Mouse (Mus musculus) layer of hippocampus, adult 8-10 months (tissue): ENCODE data around the gene Ifna7. TPM values are rescaled to one million over a fixed set of nuclear protein-coding genes. Genes with fewer than 3 reads are reported as not detected.

Source experiments
- DNase-seq, 2 experiments: peaks; one replicate each; pipeline ENCODE4 v3.0.0; 2022; ENCODE audit warnings: low spot score in 2 of 2
- total RNA-seq, 4 experiments: library from RNA; stranded (reverse); gene quantifications; 2 replicates each; pipeline ENCODE4 v1.2.4; 2022

Ifna7 gene
- total RNA-seq, 4 experiments from 2014 or later: not detected

GRCm38 (mm10) chr4:88840058-88840457 lies 24.0 kb downstream of the Ifna7 start:
- DNase-seq: no peak

- DNase-seq: no peak
Observed at GRCm38 (mm10) chr4:88841438-88841911, 25.4 kb downstream of the Ifna7 start, which contains the start of gene Ifna4. Ifna4 (plus strand) TSS chr4:88841861.

- DNase-seq: no peak
Observed at GRCm38 (mm10) chr4:88845334-88845733, 29.3 kb downstream of the Ifna7 start.

- no peak for DNase-seq
Observed at GRCm38 (mm10) chr4:88849698-88850097, 33.7 kb downstream of the Ifna7 start, which contains the start of gene Ifna1. Ifna1 (plus strand) TSS chr4:88850087.

GRCm38 (mm10) chr4:88851026-88851763 lies 35.2 kb downstream of the Ifna7 start:
- DNase-seq: no peak

- DNase-seq: no peak
Observed at GRCm38 (mm10) chr4:88859214-88859613, 43.2 kb downstream of the Ifna7 start.

- DNase-seq: no peak
Observed at GRCm38 (mm10) chr4:88863309-88863708, 47.3 kb downstream of the Ifna7 start.

GRCm38 (mm10) chr4:88864599-88864998 lies 48.6 kb downstream of the Ifna7 start:
- no peak for DNase-seq

GRCm38 (mm10) chr4:88865011-88865569 lies 49.1 kb downstream of the Ifna7 start:
- no peak for DNase-seq

Other genes with a start within 250 kb of the Ifna7 start
- gene Ifna14, start 244.4 kb upstream of the Ifna7 start, total RNA-seq: not detected
- not detected for gene Ifna9, start 223.8 kb upstream of the Ifna7 start, total RNA-seq
- not detected for gene Ifna12, start 212.9 kb upstream of the Ifna7 start, total RNA-seq
- not detected for gene C87499, start 181.8 kb upstream of the Ifna7 start, total RNA-seq
- gene Ifna13, start 171.8 kb upstream of the Ifna7 start, total RNA-seq: not detected
- not detected for gene Ifna16, start 139.3 kb upstream of the Ifna7 start, total RNA-seq
- gene Ifna2, start 132.3 kb upstream of the Ifna7 start, total RNA-seq: not detected
- gene Ifnab, start 124.9 kb upstream of the Ifna7 start, total RNA-seq: not detected
- gene Gm26566, start 94.4 kb upstream of the Ifna7 start, total RNA-seq: 1 to 10 TPM in 1 of 4 experiments, under 1 TPM in 3; 0.72 to 1.7 (median 0.82) TPM
- 100 to 1,000 TPM in 3 of 4 experiments, 10 to 100 TPM in 1; 96.8 to 117 (median 107) TPM for gene Klhl9, start 93.8 kb upstream of the Ifna7 start, total RNA-seq
- gene Gm13271, start 61.4 kb upstream of the Ifna7 start, total RNA-seq: not detected
- gene Gm13283, start 56.1 kb upstream of the Ifna7 start, total RNA-seq: not detected
- gene Gm13290, start 42.4 kb upstream of the Ifna7 start, total RNA-seq: not detected
- gene Gm13289, start 39.3 kb upstream of the Ifna7 start, total RNA-seq: not detected
- not detected for gene Gm13272, start 36.4 kb upstream of the Ifna7 start, total RNA-seq
- gene Ifnz, start 34.1 kb upstream of the Ifna7 start, total RNA-seq: not detected
- gene Gm13276, start 30.5 kb upstream of the Ifna7 start, total RNA-seq: not detected
- not detected for gene Gm13277, start 27.6 kb upstream of the Ifna7 start, total RNA-seq
- gene Gm13278, start 24.7 kb upstream of the Ifna7 start, total RNA-seq: not detected
- gene Gm13275, start 21.7 kb upstream of the Ifna7 start, total RNA-seq: not detected
- gene Gm13279, start 18.8 kb upstream of the Ifna7 start, total RNA-seq: not detected
- not detected for gene Gm13285, start 16.6 kb upstream of the Ifna7 start, total RNA-seq
- gene Gm13287, start 13.0 kb upstream of the Ifna7 start, total RNA-seq: not detected
- not detected for gene Gm13288, start 10.7 kb upstream of the Ifna7 start, total RNA-seq
- gene Ifna11, start 3.7 kb downstream of the Ifna7 start, total RNA-seq: not detected
- not detected for gene Ifna6, start 11.2 kb downstream of the Ifna7 start, total RNA-seq
- not detected for gene Ifna5, start 19.3 kb downstream of the Ifna7 start, total RNA-seq
- gene Ifna4, start 25.6 kb downstream of the Ifna7 start, total RNA-seq: not detected
- not detected for gene Ifna1, start 33.9 kb downstream of the Ifna7 start, total RNA-seq
- gene Ifne, start 64.0 kb downstream of the Ifna7 start, total RNA-seq: not detected